Mouse (Mus musculus) left cerebral cortex, adult 11 months (tissue): ENCODE results near the gene Adamts4.

Experiments
- DNase-seq: peaks from one replicate; pipeline ENCODE4 v3.0.0; 2022; ENCODE audit warnings: low spot score

Gene Adamts4

GRCm38 (mm10) chr1:171249913-171250600 is at the start of gene Adamts4:
Adamts4 (plus strand) TSS chr1:171250421.
- DNase-seq = no peak

GRCm38 (mm10) chr1:171200769-171201168 is 49.5 kb upstream of the Adamts4 start:
- no peak for DNase-seq

- no peak for DNase-seq
Measured at GRCm38 (mm10) chr1:171203471-171204248, 46.6 kb upstream of the Adamts4 start.

GRCm38 (mm10) chr1:171204249-171204644 is 46.0 kb upstream of the Adamts4 start:
- DNase-seq = no peak

GRCm38 (mm10) chr1:171205704-171206493 is 44.3 kb upstream of the Adamts4 start:
- DNase-seq = no peak

GRCm38 (mm10) chr1:171209409-171209808 is 40.8 kb upstream of the Adamts4 start:
- DNase-seq = no peak

- DNase-seq = no peak
Measured at GRCm38 (mm10) chr1:171212854-171213253, 37.4 kb upstream of the Adamts4 start.

GRCm38 (mm10) chr1:171213801-171214496 is 36.3 kb upstream of the Adamts4 start, which contains the start of gene Nr1i3:
Nr1i3 (plus strand) TSS chr1:171213970.
- DNase-seq = no peak

- DNase-seq = no peak
Measured at GRCm38 (mm10) chr1:171216241-171216955, 33.8 kb upstream of the Adamts4 start.

- peak; percentile 82 for DNase-seq
Measured at GRCm38 (mm10) chr1:171220871-171221270, 29.4 kb upstream of the Adamts4 start.

- DNase-seq = no peak
Measured at GRCm38 (mm10) chr1:171221281-171222193, 28.7 kb upstream of the Adamts4 start.

- peak; percentile 97 for DNase-seq
Measured at GRCm38 (mm10) chr1:171222238-171223155, 27.7 kb upstream of the Adamts4 start, which contains the start of gene Tomm40l. Tomm40l (minus strand) TSS chr1:171222514.

- DNase-seq = no peak
Measured at GRCm38 (mm10) chr1:171223168-171223567, 27.1 kb upstream of the Adamts4 start.

- DNase-seq = no peak
Measured at GRCm38 (mm10) chr1:171223796-171224195, 26.4 kb upstream of the Adamts4 start.

- DNase-seq = no peak
Measured at GRCm38 (mm10) chr1:171224857-171225256, 25.4 kb upstream of the Adamts4 start, which contains the start of gene Apoa2. Apoa2 (plus strand) TSS chr1:171225054.

GRCm38 (mm10) chr1:171226780-171227179 is 23.4 kb upstream of the Adamts4 start:
- DNase-seq = no peak

GRCm38 (mm10) chr1:171227879-171228278 is 22.3 kb upstream of the Adamts4 start:
- no peak for DNase-seq

GRCm38 (mm10) chr1:171229750-171230149 is 20.5 kb upstream of the Adamts4 start:
- DNase-seq = no peak

GRCm38 (mm10) chr1:171230215-171230614 is 20.0 kb upstream of the Adamts4 start:
- no peak for DNase-seq
